Mouse (Mus musculus): ENCODE measurements at regions not wholly inside any gene's neighbourhood (a gene's known extent, or its start where the extent isn't known, plus 50 kb on each side); places are given as distances from the start of the nearest gene placed in this dataset.

DNA sequence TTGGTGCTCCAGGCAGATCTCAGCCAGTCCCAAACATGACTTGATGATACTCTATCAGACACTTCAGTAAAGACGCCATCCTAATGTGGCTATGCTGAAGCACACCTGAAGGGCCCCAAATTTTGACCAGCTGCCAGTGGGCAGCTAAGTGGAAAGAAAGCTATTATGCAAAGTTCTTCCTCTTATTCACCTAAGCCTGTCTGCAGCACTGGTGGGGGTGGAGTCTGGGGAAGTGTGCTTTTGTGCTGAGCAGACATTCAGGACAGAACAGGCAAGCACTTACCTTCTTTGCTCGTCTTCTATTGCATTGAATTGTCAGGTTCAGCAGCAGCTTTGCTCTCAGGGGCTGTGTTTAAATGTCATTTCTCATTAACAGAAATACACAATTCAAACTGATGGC, 200.7 kb downstream of the Pla2g4a start:
- DNase-seq (ENCODE audit: low spot score): no peak

- DNase-seq (ENCODE audit: low spot score): no peak
Observed at GRCm38 (mm10) chr1:149758783-149759132, 202.3 kb downstream of the Pla2g4a start.

- peak; percentile 31 for DNase-seq (ENCODE audit: low spot score)
Observed at GRCm38 (mm10) chr1:149758092-149758782, 202.9 kb downstream of the Pla2g4a start.

DNA sequence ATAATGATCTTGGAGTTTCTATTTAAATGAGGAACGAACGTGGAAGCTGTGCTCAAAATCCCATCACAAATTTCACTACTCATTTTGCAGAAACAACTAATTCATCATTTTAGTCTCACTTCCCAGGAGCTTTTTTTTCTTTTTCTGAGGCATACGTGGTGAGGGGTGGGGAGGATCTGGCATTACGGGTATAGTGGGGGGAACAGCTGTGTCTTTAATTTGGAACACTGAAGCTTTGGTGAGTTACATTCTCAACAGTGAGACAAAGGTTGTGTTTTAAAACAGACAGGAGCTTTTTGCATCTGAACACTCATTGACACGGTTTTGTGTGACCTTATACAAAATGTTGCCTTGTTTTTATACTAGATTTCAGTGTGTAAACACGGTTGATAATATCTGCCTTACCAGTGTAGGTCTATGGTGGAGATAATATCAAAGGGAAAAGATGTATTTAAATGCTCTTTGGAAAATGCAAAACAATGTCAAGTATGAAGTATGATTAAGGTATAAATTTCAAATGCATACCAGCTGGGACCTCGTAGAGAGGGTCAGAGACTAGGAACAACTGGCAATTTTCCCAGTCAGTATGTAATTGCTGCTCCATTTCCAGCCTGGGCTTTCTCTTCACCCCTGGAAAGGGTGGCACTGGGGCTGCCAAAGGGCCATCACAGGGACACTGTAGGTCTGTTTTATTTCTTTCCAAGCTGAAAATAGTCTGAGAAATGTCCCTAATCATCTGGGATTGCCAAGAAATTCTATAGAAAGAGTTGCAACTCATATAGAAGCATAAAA, 207.6 kb downstream of the Pla2g4a start:
- DNase-seq (ENCODE audit: low spot score): no peak

DNA sequence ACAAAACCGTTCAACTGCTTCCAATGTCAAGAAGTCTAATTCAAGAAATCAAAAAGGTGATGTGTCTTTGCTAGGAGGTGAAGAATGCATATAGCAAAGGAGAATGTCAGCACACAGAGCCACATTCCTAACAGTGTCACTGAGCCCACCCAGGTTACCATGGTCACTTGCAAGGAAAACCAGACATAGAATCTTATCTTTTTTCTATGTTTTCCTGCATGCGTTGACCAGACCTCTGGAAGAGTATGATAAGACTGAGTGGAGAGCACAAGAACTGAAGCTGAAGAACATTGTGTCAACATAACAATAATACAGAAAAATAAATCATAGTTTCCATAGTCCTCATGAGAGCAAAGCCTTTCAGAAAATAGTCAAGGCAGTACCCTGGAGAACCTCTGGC, 211.7 kb downstream of the Pla2g4a start:
- DNase-seq (ENCODE audit: low spot score): no peak

DNA sequence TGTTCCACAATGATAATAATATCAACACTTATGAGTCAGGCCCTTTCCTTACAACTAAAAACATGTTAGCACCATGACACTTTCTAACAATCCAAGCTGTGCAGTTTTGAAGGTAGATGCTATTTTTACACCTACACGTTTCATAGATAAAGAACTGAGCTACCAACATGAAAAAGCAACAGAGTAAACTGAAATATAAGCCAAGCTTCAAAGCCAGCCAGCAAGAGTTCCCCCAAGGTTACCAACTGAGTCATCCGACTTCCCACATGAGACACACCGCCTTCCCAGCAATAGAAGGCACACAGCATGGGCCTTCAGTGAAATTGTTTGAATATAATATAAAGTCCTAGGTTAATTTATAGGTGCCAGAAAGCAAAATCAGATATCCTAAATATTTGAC, 222.1 kb downstream of the Pla2g4a start:
- DNase-seq (ENCODE audit: low spot score): no peak

DNA sequence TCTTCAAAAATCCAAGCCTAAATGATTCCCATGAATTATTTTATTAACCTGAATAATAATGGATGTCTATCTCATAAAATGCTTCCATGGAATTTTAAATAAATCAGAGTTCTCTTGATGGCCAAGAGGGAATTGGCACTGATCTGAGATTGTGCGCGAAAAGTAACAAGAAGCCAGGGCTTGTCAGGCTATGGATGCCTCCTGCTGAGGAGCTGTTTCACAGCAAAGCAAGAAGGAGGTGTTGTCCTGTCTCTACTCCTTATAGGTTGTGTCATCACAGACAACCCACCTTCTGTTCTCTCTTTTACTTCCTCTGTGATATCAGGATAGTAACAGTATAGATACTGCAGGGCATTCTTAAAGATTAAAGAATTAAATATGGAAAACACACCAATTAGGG, 226.8 kb downstream of the Pla2g4a start:
- no peak for DNase-seq (ENCODE audit: low spot score)

DNA sequence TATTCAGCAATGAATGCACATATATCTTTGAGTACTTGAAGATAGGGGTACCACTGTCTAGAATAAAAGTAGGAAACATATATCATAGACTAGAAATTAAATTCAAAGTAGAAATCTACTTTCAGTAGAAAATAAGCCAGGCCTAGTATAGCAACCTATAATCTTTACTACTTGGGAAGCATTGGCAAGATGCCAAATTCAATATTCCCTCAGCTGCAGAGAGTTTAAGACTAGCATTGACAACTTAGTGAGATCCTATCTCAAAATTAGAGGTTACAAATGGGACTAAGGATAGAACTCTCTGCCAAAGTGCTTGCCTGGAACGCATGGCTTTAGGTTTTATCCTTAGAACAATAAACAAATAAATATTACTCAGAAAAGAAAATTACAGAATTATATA, 245.9 kb downstream of the Pla2g4a start:
- no peak for DNase-seq (ENCODE audit: low spot score)

GRCm38 (mm10) chr1:149712330-149712729, 248.8 kb downstream of the Pla2g4a start:
- DNase-seq (ENCODE audit: low spot score): no peak

DNA sequence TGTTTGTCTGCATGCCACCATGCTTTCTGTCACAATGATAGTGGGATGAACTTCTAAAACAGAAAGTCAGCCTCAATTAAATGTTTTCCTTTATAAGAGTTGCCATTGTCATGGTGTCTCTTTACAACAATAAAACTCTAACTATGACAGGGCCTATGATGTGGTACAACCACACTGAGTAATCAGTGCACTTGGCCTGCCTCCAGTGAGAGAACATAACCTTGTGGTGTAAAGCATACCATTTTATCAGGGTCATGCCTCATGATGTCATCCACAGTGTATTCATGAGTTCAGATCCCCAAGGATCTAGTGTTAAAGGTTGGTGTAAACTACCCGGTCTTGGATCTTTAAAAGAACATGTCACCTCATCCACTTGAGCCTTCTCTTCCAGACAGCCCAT, 255.9 kb downstream of the Pla2g4a start:
- DNase-seq (ENCODE audit: low spot score): no peak

- no peak for DNase-seq (ENCODE audit: low spot score)
Observed at GRCm38 (mm10) chr1:149699411-149699810, 261.7 kb downstream of the Pla2g4a start.

DNA sequence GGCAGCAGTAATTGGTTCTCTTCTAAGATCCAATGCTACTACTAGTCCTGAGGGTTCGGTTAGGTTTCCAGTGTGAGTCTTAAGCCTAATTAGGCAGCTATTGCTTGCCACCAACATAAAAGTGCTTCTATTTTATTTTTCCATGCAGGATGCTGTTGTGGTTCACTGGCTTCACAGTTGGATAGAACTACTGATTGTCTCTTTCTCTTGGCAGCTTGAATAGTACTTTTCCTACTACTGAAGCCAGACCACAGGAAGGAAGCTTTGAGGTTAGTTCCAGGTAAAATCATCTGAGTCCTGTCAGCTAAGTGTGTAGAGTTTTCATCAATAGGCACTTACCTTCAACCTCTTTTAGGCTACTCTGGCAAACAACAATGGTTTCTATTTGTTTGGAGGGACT, 286.9 kb downstream of the Pla2g4a start:
- no peak for DNase-seq (ENCODE audit: low spot score)

GRCm38 (mm10) chr1:149672571-149672970, 288.5 kb downstream of the Pla2g4a start:
- DNase-seq (ENCODE audit: low spot score): no peak

DNA sequence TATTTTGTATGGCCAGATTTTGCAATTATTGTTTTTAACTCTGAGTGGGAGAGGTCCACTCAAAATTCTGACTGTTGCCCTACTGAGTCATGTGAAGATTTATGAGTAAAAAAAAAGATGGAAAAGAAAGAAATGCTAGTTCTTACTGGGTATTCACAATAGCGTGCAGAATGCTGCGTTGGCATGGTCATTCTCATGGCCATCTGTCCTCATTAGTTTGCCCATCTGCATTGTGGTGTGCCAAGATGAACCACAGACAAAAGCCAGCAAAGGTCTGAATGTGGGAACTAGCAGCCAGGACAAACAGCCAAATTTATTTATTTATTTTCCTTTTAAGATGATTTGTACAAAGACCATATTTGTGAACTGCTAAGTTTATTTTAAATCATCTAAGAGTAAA, 289.0 kb downstream of the Pla2g4a start:
- DNase-seq (ENCODE audit: low spot score): no peak

DNA sequence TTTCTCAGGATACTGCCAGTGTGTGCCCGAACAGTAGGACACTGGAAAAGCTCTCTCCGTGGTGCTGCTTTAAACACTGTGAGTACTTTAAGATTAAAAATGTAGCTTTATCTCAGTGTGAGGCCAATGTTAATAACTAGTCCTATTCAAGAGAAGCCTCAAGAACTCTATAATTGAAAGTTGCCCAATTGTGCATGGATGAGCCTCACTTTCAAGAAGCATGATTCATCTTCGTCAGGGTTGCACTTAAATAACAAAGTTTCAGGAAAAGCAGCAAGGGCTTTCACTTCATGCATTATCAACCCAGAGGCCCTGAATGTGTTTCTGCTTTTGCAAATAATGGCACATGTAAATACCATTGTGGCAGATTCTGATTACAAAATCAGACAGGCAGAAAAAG, 290.0 kb downstream of the Pla2g4a start:
- no peak for DNase-seq (ENCODE audit: low spot score)
